Mouse (Mus musculus) hindbrain, embryonic 11.5 days (tissue): ENCODE data around the gene Fbxo11. TPM values are rescaled to one million over a fixed set of nuclear protein-coding genes. Genes with fewer than 3 reads are reported as not detected.

Source experiments
- ATAC-seq: fragments of 200-750 bp; cut with Nextera tagmentation; 2 replicates; pipeline ENCODE4 v1.8.0; 2017; ENCODE audit warnings: mild to moderate bottlenecking, moderate TSS enrichment, moderate library complexity; ENCODE audit not compliant: low FRiP score
- DNase-seq: peaks from one replicate; pipeline ENCODE4 v3.0.0-alpha.2; 2015; ENCODE audit warnings: low spot score
- H3K27ac ChIP-seq: fragments of 300-500 bp; sonication (generic); 2 replicates; pipeline ENCODE4 v1.5.1; 2014; ENCODE audit warnings: mild to moderate bottlenecking, low read depth, low read length
- H3K27me3 ChIP-seq: fragments of 300-500 bp; sonication (generic); 2 replicates; pipeline ENCODE4 v1.6.1; 2014; ENCODE audit warnings: mild to moderate bottlenecking, low read length, moderate library complexity, mixed read lengths; ENCODE audit not compliant: control insufficient read depth, insufficient read depth
- H3K36me3 ChIP-seq: fragments of 300-500 bp; sonication (generic); 2 replicates; pipeline ENCODE4 v1.6.1; 2014; ENCODE audit warnings: mild to moderate bottlenecking, low read length, moderate library complexity, mixed read lengths; ENCODE audit not compliant: control insufficient read depth, insufficient read depth
- H3K4me1 ChIP-seq: fragments of 300-500 bp; sonication (generic); replicated peaks from 2 replicates; pipeline ENCODE4 v1.6.1; 2014; ENCODE audit warnings: low read length, mixed read lengths; ENCODE audit not compliant: control insufficient read depth, insufficient read depth
- H3K4me2 ChIP-seq: fragments of 300-500 bp; sonication (generic); replicated peaks from 2 replicates; pipeline ENCODE4 v1.6.1; 2014; ENCODE audit warnings: mild to moderate bottlenecking, low read depth, low read length
- H3K4me3 ChIP-seq: fragments of 300-500 bp; sonication (generic); 2 replicates; pipeline ENCODE4 v1.5.1; 2014; ENCODE audit warnings: low read depth, low read length
- H3K9ac ChIP-seq: fragments of 300-500 bp; sonication (generic); 2 replicates; pipeline ENCODE4 v1.6.1; 2014; ENCODE audit warnings: low read depth, low read length
- H3K9me3 ChIP-seq: fragments of 300-500 bp; sonication (generic); 2 replicates; pipeline ENCODE4 v1.6.1; 2016; ENCODE audit warnings: low read length; ENCODE audit not compliant: control insufficient read depth
- WGBS: fragments of 180-500 bp; shearing (Covaris S2); extraction: QIAGEN DNeasy Blood & Tissue Kit; methylation state at CpG from one replicate; pipeline ENCODE4 v1.1.7; 2014; 5-methylcytosine and 5-hydroxymethylcytosine counted together
- polyA plus RNA-seq: library from polyadenylated mRNA; unstranded; fragments of >200 nt; fragmentation: Nextera tagmentation; extraction: Ambion mirVana; gene quantifications from 2 replicates; pipeline ENCODE4 v1.2.1, GENCODE M21; 2014

The Fbxo11 gene
- polyA plus RNA-seq, 1 experiment from 2014 or later = 41.5 TPM

GRCm38 (mm10) chr17:88061942-88062341 lies 3.1 kb downstream of the Fbxo11 start:
- no peaks in the 10 kb centered on the region for H3K4me1 ChIP-seq
- no peak overlapping the region for H3K9ac ChIP-seq
- H3K27ac ChIP-seq = no peak overlapping the region
- H3K9me3 ChIP-seq = no peaks in the 10 kb centered on the region
- DNase-seq = no peak
- no peak for ATAC-seq
- no peak overlapping the region for H3K4me3 ChIP-seq
- H3K27me3 ChIP-seq = no peaks in the 10 kb centered on the region
- H3K4me2 ChIP-seq = no peak overlapping the region
- H3K36me3 ChIP-seq = no peaks in the 10 kb centered on the region
- WGBS = 90% methylated on average over 3 of the region's 3 CpGs

GRCm38 (mm10) chr17:88058280-88058679 lies 6.8 kb downstream of the Fbxo11 start:
- Histone ChIP-seq H3K27ac (no peak overlapping the region), H3K9me3 (no peaks in the 10 kb centered on the region), H3K27me3 (no peaks in the 10 kb centered on the region), H3K36me3 (no peaks in the 10 kb centered on the region), H3K4me1 (no peaks in the 10 kb centered on the region), H3K4me3 (no peak overlapping the region), H3K4me2 (no peak overlapping the region), H3K9ac (no peak overlapping the region)
- no peak for ATAC-seq
- no peak for DNase-seq
- WGBS = 82% methylated on average over 2 of the region's 2 CpGs

GRCm38 (mm10) chr17:88057846-88058245 lies 7.2 kb downstream of the Fbxo11 start:
- Histone ChIP-seq H3K36me3 (no peaks in the 10 kb centered on the region), H3K9me3 (no peaks in the 10 kb centered on the region), H3K4me1 (no peaks in the 10 kb centered on the region), H3K4me3 (no peak overlapping the region), H3K4me2 (no peak overlapping the region), H3K27me3 (no peaks in the 10 kb centered on the region), H3K9ac (no peak overlapping the region), H3K27ac (no peak overlapping the region)
- ATAC-seq = no peak
- WGBS = 96% methylated on average over 1 of the region's 1 CpGs
- DNase-seq = no peak

- Histone ChIP-seq H3K4me3 (no peak overlapping the region), H3K9ac (no peak overlapping the region), H3K9me3 (no peaks in the 10 kb centered on the region), H3K36me3 (no peaks in the 10 kb centered on the region), H3K4me1 (no peaks in the 10 kb centered on the region), H3K27me3 (no peaks in the 10 kb centered on the region), H3K27ac (no peak overlapping the region), H3K4me2 (no peak overlapping the region)
- 98% methylated on average over 4 of the region's 4 CpGs for WGBS
- ATAC-seq (no peak), DNase-seq (no peak)
Observed at GRCm38 (mm10) chr17:88051679-88052078, 13.4 kb downstream of the Fbxo11 start.

- Histone ChIP-seq H3K4me3 (no peak overlapping the region), H3K9ac (no peak overlapping the region), H3K27ac (no peak overlapping the region), H3K4me1 (no peaks in the 10 kb centered on the region), H3K4me2 (no peak overlapping the region), H3K36me3 (no peaks in the 10 kb centered on the region), H3K9me3 (no peaks in the 10 kb centered on the region), H3K27me3 (no peaks in the 10 kb centered on the region)
- 100% methylated on average over 1 of the region's 1 CpGs for WGBS
- ATAC-seq (no peak), DNase-seq (no peak)
Observed at GRCm38 (mm10) chr17:88050892-88051291, 14.2 kb downstream of the Fbxo11 start.

GRCm38 (mm10) chr17:88050318-88050717 lies 14.8 kb downstream of the Fbxo11 start:
- ATAC-seq = no peak
- no peaks in the 10 kb centered on the region for H3K9me3 ChIP-seq
- H3K27me3 ChIP-seq = no peaks in the 10 kb centered on the region
- no peak overlapping the region for H3K4me2 ChIP-seq
- no peak overlapping the region for H3K4me3 ChIP-seq
- H3K9ac ChIP-seq = no peak overlapping the region
- H3K27ac ChIP-seq = no peak overlapping the region
- no peaks in the 10 kb centered on the region for H3K4me1 ChIP-seq
- no peaks in the 10 kb centered on the region for H3K36me3 ChIP-seq
- no peak for DNase-seq
- WGBS = 91% methylated on average over 2 of the region's 2 CpGs

GRCm38 (mm10) chr17:88042099-88043086 lies 22.7 kb downstream of the Fbxo11 start:
- no peaks in the 10 kb centered on the region for H3K4me1 ChIP-seq
- H3K4me2 ChIP-seq = no peak overlapping the region
- no peak overlapping the region for H3K9ac ChIP-seq
- no peak overlapping the region for H3K4me3 ChIP-seq
- 57% methylated on average over 12 of the region's 12 CpGs for WGBS
- H3K36me3 ChIP-seq = no peaks in the 10 kb centered on the region
- H3K27me3 ChIP-seq = no peaks in the 10 kb centered on the region
- H3K9me3 ChIP-seq = no peaks in the 10 kb centered on the region
- peak; percentile 90 for ATAC-seq
- no peak overlapping the region for H3K27ac ChIP-seq
- peak; percentile 31 for DNase-seq

GRCm38 (mm10) chr17:88040810-88041209 lies 24.3 kb downstream of the Fbxo11 start:
- Histone ChIP-seq H3K4me1 (no peaks in the 10 kb centered on the region), H3K9ac (no peak overlapping the region), H3K4me2 (no peak overlapping the region), H3K36me3 (no peaks in the 10 kb centered on the region), H3K9me3 (no peaks in the 10 kb centered on the region), H3K27ac (no peak overlapping the region), H3K4me3 (no peak overlapping the region), H3K27me3 (no peaks in the 10 kb centered on the region)
- WGBS = 90% methylated on average over 5 of the region's 5 CpGs
- no peak for DNase-seq
- no peak for ATAC-seq

- Histone ChIP-seq H3K27ac (no peak overlapping the region), H3K36me3 (no peaks in the 10 kb centered on the region), H3K9me3 (no peaks in the 10 kb centered on the region), H3K4me3 (no peak overlapping the region), H3K4me2 (no peak overlapping the region), H3K27me3 (no peaks in the 10 kb centered on the region), H3K4me1 (no peaks in the 10 kb centered on the region), H3K9ac (no peak overlapping the region)
- DNase-seq (no peak), ATAC-seq (no peak)
- 89% methylated on average over 4 of the region's 4 CpGs for WGBS
Observed at GRCm38 (mm10) chr17:88034418-88034817, 30.7 kb downstream of the Fbxo11 start.
